ENCODE assay signal across 8 mouse cellular contexts in genomic region chr8:90876722-90877429, GRCm38 (mm10). TPM values are rescaled to one million over a fixed set of nuclear protein-coding genes. Genes with fewer than 3 reads are reported as not detected.
DNase-seq lines count a peak whose midpoint lies in the region; ATAC-seq and TF ChIP-seq lines count a peak whose summit lies in the region.

No protein-coding gene starts in this region.

- intact Hi-C loops in left cerebral cortex, postnatal 14 days (cut with DNase I): loop anchor here (2.0 kb wide), 1 partner anchor 32 kb away; no protein-coding TSS in a partner anchor

- no peaks in the 10 kb centered on the region for H3K27me3 ChIP-seq in intestine, embryonic 14.5 days (replicated peaks; ENCODE audit: control insufficient read depth, insufficient read depth, low read length)

- DNase-seq in ZHBTc4 (ENCODE audit: low read depth, low spot score): peak; percentile 74
- peak; percentile 87 for DNase-seq in gastrocnemius, postnatal 25 days
- DNase-seq in intestine, embryonic 14.5 days (ENCODE audit: low spot score): peak; percentile 82
- peak; percentile 70 to 72 for DNase-seq in left cerebral cortex, postnatal 14 days (ENCODE audit: low spot score in 2 of 2)
- DNase-seq in right cerebral cortex, postnatal 25 days: peak; percentile 81
- DNase-seq in urinary bladder, postnatal 25 days (ENCODE audit: low spot score): peak; percentile 71

- peak overlapping the region; percentile 32 for H3K27ac ChIP-seq in cortical plate, adult 2 months (ENCODE audit: insufficient read depth, low read length)
- H3K27ac ChIP-seq in intestine, embryonic 14.5 days (ENCODE audit: low read depth): peak overlapping the region; percentile 78

- 2% methylated on average over 24 of the region's 24 CpGs for WGBS in intestine, embryonic 14.5 days

- no peaks in the 10 kb centered on the region for H3K36me3 ChIP-seq in intestine, embryonic 14.5 days (ENCODE audit: control insufficient read depth, insufficient read depth, low read length)

- no peak for TF ChIP-seq CTCF in cortical plate, adult 2 months (IDR thresholded peaks at IDR 0.05; ENCODE audit: extremely low read depth, insufficient read depth, low read length)

- H3K4me3 ChIP-seq in cortical plate, adult 2 months (ENCODE audit: insufficient read depth, low read length): peak overlapping the region; percentile 56
- peak overlapping the region; percentile 44 for H3K4me3 ChIP-seq in intestine, embryonic 14.5 days (ENCODE audit: low read depth, low read length)

- no peak for TF ChIP-seq POLR2A in cortical plate, adult 2 months (IDR thresholded peaks at IDR 0.05; ENCODE audit: extremely low read depth, insufficient read depth, low read length)

- peak overlapping the region; percentile 57 for H3K9ac ChIP-seq in intestine, embryonic 14.5 days (ENCODE audit: low read length)

- peak; percentile 73 for ATAC-seq in intestine, embryonic 14.5 days (replicated peaks; ENCODE audit: low FRiP score, low TSS enrichment, low read depth)
- peak; percentile 51 for ATAC-seq in megakaryocyte progenitor cell, adult 5-6 weeks (replicated peaks; ENCODE audit: poor library complexity)

- peaks cover 2% of the 10 kb centered on the region; the same call in 1 of the 2 replicates for H3K4me1 ChIP-seq in cortical plate, adult 2 months (ENCODE audit: control insufficient read depth, insufficient read depth, low read length)
- peaks cover 19% of the 10 kb centered on the region for H3K4me1 ChIP-seq in intestine, embryonic 14.5 days (replicated peaks; ENCODE audit: control insufficient read depth, insufficient read depth, low read length)

- peak overlapping the region; percentile 90 for H3K4me2 ChIP-seq in intestine, embryonic 14.5 days (ENCODE audit: low read length)

- no peaks in the 10 kb centered on the region for H3K9me3 ChIP-seq in intestine, embryonic 14.5 days (ENCODE audit: control insufficient read depth, low read length)

RNA-seq across cellular contexts. Expression of gene Chd9, which starts 48.7 kb away (rescaled TPM):
- polyA plus RNA-seq in cortical plate, adult 2 months (2012; rRNA removed): 291 and 305 TPM in 2 replicates
- 10 to 100 TPM; 38.8 to 72.8 TPM for total RNA-seq in gastrocnemius, postnatal 25 days (2021)
- 103 and 120 TPM in 2 replicates for polyA plus RNA-seq in intestine, embryonic 14.5 days (2014; fragmentation: Nextera tagmentation; extraction: Ambion mirVana)
- 100 to 1,000 TPM; 133 to 138 TPM for total RNA-seq in left cerebral cortex, postnatal 14 days (2021)
- 121 and 145 TPM in 2 replicates for total RNA-seq in megakaryocyte progenitor cell, adult 5-6 weeks (2015)
- total RNA-seq in megakaryocyte progenitor cell, adult 5-6 weeks (2017): 47.6 and 62.6 TPM in 2 replicates

RNA-seq across cellular contexts. Expression of gene Gm19935, which starts 59.7 kb away (rescaled TPM):
- 2.3 and 4.1 TPM in 2 replicates for polyA plus RNA-seq in cortical plate, adult 2 months (2012; rRNA removed)
- not detected for total RNA-seq in gastrocnemius, postnatal 25 days (2021)
- polyA plus RNA-seq in intestine, embryonic 14.5 days (2014; fragmentation: Nextera tagmentation; extraction: Ambion mirVana): not detected in 2 replicates
- 1 to 10 TPM in 1 of 2 experiments, under 1 TPM in 1; 0.86 to 1.3 TPM for total RNA-seq in left cerebral cortex, postnatal 14 days (2021)
- total RNA-seq in megakaryocyte progenitor cell, adult 5-6 weeks (2015): not detected in 2 replicates
- total RNA-seq in megakaryocyte progenitor cell, adult 5-6 weeks (2017): not detected in 2 replicates

Comparison
In these comparisons a context has a peak if more than half of its experiments do, and no peak if none do; other contexts are left out.
1. Peak in every context shown above with its lines: DNase-seq, ATAC-seq, H3K4me3 ChIP-seq and H3K27ac ChIP-seq.